Mouse (Mus musculus): ENCODE measurements around the gene Pax9. TPM values are rescaled to one million over a fixed set of nuclear protein-coding genes. Genes with fewer than 3 reads are reported as not detected.

The Pax9 gene
- polyA plus RNA-seq, 1 experiment from 2014 or later = 0.24 TPM

GRCm38 (mm10) chr12:56695358-56696173 lies 4.0 kb downstream of the Pax9 start:
- no peak overlapping the region for H3K27ac ChIP-seq (ENCODE audit: low read length)
- H3K9ac ChIP-seq (ENCODE audit: low read depth, low read length) = no peak overlapping the region
- peaks cover 98% of the 10 kb centered on the region for H3K27me3 ChIP-seq (ENCODE audit: control insufficient read depth, insufficient read depth, low read depth, low read length)
- no peaks in the 10 kb centered on the region; the same call in 1 of the 2 replicates for H3K4me1 ChIP-seq (ENCODE audit: control insufficient read depth, low read depth, low read length)
- under 1% methylated on average over 41 of the region's 41 CpGs for WGBS (ENCODE audit: insufficient replicate concordance)
- ATAC-seq (ENCODE audit: low read depth) = peak; percentile 87
- H3K4me2 ChIP-seq (ENCODE audit: low read depth, low read length) = peak overlapping the region; percentile 59
- H3K9me3 ChIP-seq (replicated peaks; ENCODE audit: control insufficient read depth, low read length) = no peaks in the 10 kb centered on the region
- no peaks in the 10 kb centered on the region for H3K36me3 ChIP-seq (ENCODE audit: control insufficient read depth, insufficient read depth)
- H3K4me3 ChIP-seq (ENCODE audit: low read depth, low read length) = peak overlapping the region; percentile 43

- no peaks in the 10 kb centered on the region; the same call in 1 of the 2 replicates for H3K4me1 ChIP-seq (ENCODE audit: control insufficient read depth, low read depth, low read length)
- no peak overlapping the region for H3K9ac ChIP-seq (ENCODE audit: low read depth, low read length)
- peak overlapping the region; percentile 43 for H3K4me3 ChIP-seq (ENCODE audit: low read depth, low read length)
- 2% methylated on average over 57 of the region's 57 CpGs for WGBS (ENCODE audit: insufficient replicate concordance)
- no peak for ATAC-seq (ENCODE audit: low read depth)
- H3K27ac ChIP-seq (ENCODE audit: low read length) = no peak overlapping the region
- H3K4me2 ChIP-seq (ENCODE audit: low read depth, low read length) = peak overlapping the region; percentile 59
- H3K27me3 ChIP-seq (ENCODE audit: control insufficient read depth, insufficient read depth, low read depth, low read length) = peaks cover 96% of the 10 kb centered on the region
- no peaks in the 10 kb centered on the region for H3K9me3 ChIP-seq (replicated peaks; ENCODE audit: control insufficient read depth, low read length)
- H3K36me3 ChIP-seq (ENCODE audit: control insufficient read depth, insufficient read depth) = no peaks in the 10 kb centered on the region
These were observed 4.8 kb downstream of the Pax9 start for GRCm38 (mm10) chr12:56696174-56697010.

- H3K9me3 ChIP-seq (replicated peaks; ENCODE audit: control insufficient read depth, low read length) = no peaks in the 10 kb centered on the region
- WGBS (ENCODE audit: insufficient replicate concordance) = 2% methylated on average over 36 of the region's 36 CpGs
- H3K36me3 ChIP-seq (ENCODE audit: control insufficient read depth, insufficient read depth) = no peaks in the 10 kb centered on the region
- H3K27me3 ChIP-seq (ENCODE audit: control insufficient read depth, insufficient read depth, low read depth, low read length) = peaks cover 90% of the 10 kb centered on the region
- no peaks in the 10 kb centered on the region; the same call in 1 of the 2 replicates for H3K4me1 ChIP-seq (ENCODE audit: control insufficient read depth, low read depth, low read length)
- H3K4me2 ChIP-seq (ENCODE audit: low read depth, low read length) = 0 out of 2 replicates have a peak overlapping the region, but pooled peaks have one; percentile 59
- no peak overlapping the region for H3K27ac ChIP-seq (ENCODE audit: low read length)
- no peak for ATAC-seq (ENCODE audit: low read depth)
- no peak overlapping the region for H3K9ac ChIP-seq (ENCODE audit: low read depth, low read length)
- no peak overlapping the region for H3K4me3 ChIP-seq (ENCODE audit: low read depth, low read length)
These were observed 5.6 kb downstream of the Pax9 start for GRCm38 (mm10) chr12:56697011-56697740.

GRCm38 (mm10) chr12:56697785-56698184 lies 6.2 kb downstream of the Pax9 start:
- Histone ChIP-seq H3K4me3 (ENCODE audit: low read depth, low read length) (no peak overlapping the region), H3K4me2 (ENCODE audit: low read depth, low read length) (no peak overlapping the region), H3K9ac (ENCODE audit: low read depth, low read length) (no peak overlapping the region), H3K27me3 (ENCODE audit: control insufficient read depth, insufficient read depth, low read depth, low read length) (peaks cover 88% of the 10 kb centered on the region), H3K27ac (ENCODE audit: low read length) (no peak overlapping the region), H3K4me1 (ENCODE audit: control insufficient read depth, low read depth, low read length) (no peaks in the 10 kb centered on the region; the same call in 1 of the 2 replicates), H3K9me3 (replicated peaks; ENCODE audit: control insufficient read depth, low read length) (no peaks in the 10 kb centered on the region), H3K36me3 (ENCODE audit: control insufficient read depth, insufficient read depth) (no peaks in the 10 kb centered on the region)
- 4% methylated on average over 12 of the region's 12 CpGs for WGBS (ENCODE audit: insufficient replicate concordance)
- no peak for ATAC-seq (ENCODE audit: low read depth)

DNA sequence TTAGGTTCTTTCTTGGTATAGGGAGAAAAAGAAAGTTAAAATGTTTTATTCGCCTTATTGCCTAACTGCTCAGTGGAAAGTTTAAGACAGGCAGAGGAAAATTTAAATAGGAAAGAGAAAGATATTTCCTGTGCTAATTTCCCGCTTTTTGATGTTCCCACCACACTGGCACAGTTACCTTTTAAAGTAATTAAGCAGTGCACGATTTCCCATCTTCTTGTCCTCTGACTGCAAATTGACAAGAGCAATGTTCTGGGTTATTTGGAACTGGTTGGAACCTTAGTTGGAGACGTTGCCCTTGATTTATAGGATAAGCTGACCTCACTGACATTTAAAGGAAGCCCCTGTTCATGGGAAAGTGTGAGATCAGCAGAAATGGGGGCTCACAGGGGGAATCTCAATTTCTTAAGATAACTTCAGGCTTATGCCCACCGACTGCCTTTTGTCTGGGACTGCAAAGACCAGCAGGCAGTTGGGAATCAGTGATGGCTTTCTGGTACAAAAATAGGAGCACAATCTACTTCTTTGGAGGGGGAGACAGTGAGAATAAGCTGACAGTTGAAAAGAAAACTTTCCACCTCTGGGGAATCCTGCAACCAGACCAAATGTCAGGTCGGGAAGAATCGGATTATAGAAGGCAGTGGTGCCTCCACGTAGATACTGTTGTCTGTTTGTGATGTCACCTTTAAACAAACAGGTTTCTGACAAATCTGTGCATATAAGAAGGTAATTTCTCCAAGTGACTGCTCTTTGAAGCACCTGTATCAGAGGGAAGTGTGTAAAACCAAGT lies 6.8 kb downstream of the Pax9 start:
- Histone ChIP-seq H3K4me1 (ENCODE audit: control insufficient read depth, low read depth, low read length) (no peaks in the 10 kb centered on the region; the same call in 1 of the 2 replicates), H3K4me3 (ENCODE audit: low read depth, low read length) (no peak overlapping the region), H3K9me3 (replicated peaks; ENCODE audit: control insufficient read depth, low read length) (no peaks in the 10 kb centered on the region), H3K36me3 (ENCODE audit: control insufficient read depth, insufficient read depth) (no peaks in the 10 kb centered on the region), H3K27me3 (ENCODE audit: control insufficient read depth, insufficient read depth, low read depth, low read length) (peaks cover 82% of the 10 kb centered on the region), H3K4me2 (ENCODE audit: low read depth, low read length) (no peak overlapping the region), H3K9ac (ENCODE audit: low read depth, low read length) (no peak overlapping the region), H3K27ac (ENCODE audit: low read length) (no peak overlapping the region)
- 5% methylated on average over 8 of the region's 8 CpGs for WGBS (ENCODE audit: insufficient replicate concordance)
- no peak for ATAC-seq (ENCODE audit: low read depth)

DNA sequence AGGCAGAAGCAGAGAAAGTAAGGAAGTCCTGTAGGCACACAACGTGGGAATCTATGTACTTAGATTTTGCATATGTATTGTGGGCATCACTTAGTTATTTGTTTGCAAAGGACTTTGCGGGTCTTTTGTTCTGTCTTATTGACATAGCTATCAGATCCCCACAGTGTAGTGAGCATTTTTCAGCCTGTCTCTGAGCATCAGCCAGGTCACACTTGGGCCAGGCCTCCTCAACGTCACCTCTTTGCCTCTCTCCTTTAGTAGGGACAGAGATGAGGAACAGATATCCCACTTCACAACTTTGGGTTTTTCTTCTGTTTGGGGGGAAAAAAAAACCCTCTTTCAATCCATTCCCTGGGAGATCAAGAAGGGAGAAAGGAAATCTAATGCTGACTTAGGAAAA lies 7.8 kb downstream of the Pax9 start:
- 16% methylated on average over 3 of the region's 3 CpGs for WGBS (ENCODE audit: insufficient replicate concordance)
- Histone ChIP-seq H3K4me3 (ENCODE audit: low read depth, low read length) (no peak overlapping the region), H3K27me3 (ENCODE audit: control insufficient read depth, insufficient read depth, low read depth, low read length) (peaks cover 72% of the 10 kb centered on the region), H3K9ac (ENCODE audit: low read depth, low read length) (no peak overlapping the region), H3K27ac (ENCODE audit: low read length) (no peak overlapping the region), H3K4me2 (ENCODE audit: low read depth, low read length) (no peak overlapping the region), H3K4me1 (ENCODE audit: control insufficient read depth, low read depth, low read length) (no peaks in the 10 kb centered on the region; the same call in 1 of the 2 replicates), H3K36me3 (ENCODE audit: control insufficient read depth, insufficient read depth) (no peaks in the 10 kb centered on the region), H3K9me3 (replicated peaks; ENCODE audit: control insufficient read depth, low read length) (no peaks in the 10 kb centered on the region)
- no peak for ATAC-seq (ENCODE audit: low read depth)

DNA sequence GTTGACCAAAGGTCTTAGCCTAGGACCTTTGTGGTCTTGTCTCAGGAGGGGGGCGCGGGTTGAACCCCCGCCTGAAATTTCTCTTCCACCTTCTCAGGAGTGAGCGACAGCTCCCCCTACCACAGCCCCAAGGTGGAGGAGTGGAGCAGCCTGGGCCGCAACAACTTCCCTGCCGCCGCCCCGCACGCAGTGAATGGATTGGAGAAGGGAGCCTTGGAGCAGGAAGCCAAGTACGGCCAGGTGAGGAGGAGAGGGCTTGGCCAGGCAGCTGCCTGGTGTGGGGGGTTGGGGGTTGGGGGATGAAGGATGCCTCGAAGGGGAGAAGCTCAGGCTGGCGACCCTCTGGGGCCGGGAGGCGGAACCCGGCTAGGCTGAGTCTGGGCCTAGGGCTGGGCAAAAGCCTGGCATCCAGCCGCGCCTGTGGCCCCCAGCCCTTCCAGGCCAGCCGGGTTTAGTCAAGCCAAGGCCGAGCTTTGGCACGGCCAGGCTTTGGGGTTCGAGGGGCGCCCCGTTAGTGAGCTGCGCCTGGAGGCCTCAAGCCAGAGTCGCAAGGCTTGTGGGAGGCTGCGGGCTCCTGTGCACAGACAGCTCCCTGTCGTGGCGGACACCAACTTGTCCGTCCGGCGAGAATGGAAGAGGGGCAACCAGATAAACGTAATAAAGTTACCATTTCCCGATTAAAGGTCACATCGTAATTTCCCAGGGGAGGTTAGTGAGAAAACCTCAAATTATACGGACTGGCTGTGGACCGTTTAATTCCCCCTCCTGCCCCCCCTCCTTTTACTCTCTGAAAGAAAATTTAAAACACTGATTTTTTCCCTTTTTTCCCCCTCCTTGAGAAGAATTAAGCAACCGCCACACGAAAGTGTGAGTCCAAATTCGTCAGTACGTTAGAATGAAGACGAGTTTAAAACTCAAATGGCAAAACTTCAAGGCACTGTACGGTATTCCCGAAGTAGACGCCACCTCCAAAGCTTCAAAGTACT lies 8.6 kb downstream of the Pax9 start:
- H3K9ac ChIP-seq (ENCODE audit: low read depth, low read length) = no peak overlapping the region
- H3K4me2 ChIP-seq (ENCODE audit: low read depth, low read length) = no peak overlapping the region
- peaks cover 64% of the 10 kb centered on the region for H3K27me3 ChIP-seq (ENCODE audit: control insufficient read depth, insufficient read depth, low read depth, low read length)
- no peaks in the 10 kb centered on the region; the same call in 1 of the 2 replicates for H3K4me1 ChIP-seq (ENCODE audit: control insufficient read depth, low read depth, low read length)
- whole genome bisulfite sequencing (ENCODE audit: insufficient replicate concordance) = 8% methylated on average over 44 of the region's 44 CpGs
- H3K36me3 ChIP-seq (ENCODE audit: control insufficient read depth, insufficient read depth) = no peaks in the 10 kb centered on the region
- H3K4me3 ChIP-seq (ENCODE audit: low read depth, low read length) = no peak overlapping the region
- no peak overlapping the region for H3K27ac ChIP-seq (ENCODE audit: low read length)
- H3K9me3 ChIP-seq (replicated peaks; ENCODE audit: control insufficient read depth, low read length) = no peaks in the 10 kb centered on the region
- ATAC-seq (ENCODE audit: low read depth) = no peak

Data from liver, embryonic 16.5 days (tissue).